22 mouse cellular contexts compared by ENCODE assay signal in the genomic region with DNA sequence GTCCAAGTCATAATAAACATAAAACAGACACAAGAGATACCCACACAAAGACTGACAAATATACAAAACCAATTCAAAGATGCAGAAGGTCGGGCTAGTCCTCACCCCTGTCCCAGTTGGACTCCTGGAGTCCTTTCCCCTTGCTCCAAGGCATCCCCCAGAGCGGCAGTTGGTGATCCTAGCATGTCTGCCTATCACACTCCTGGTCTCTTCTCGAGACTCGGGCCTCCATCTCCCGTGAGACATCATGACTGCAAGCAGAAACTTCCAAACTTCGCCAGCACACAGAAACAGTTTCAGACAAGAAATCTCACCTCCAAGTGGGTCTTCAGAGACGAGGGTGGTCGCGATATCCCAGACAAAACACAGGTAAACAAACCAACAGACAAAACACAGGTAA. TPM values are rescaled to one million over a fixed set of nuclear protein-coding genes. Genes with fewer than 3 reads are reported as not detected.
"Had no signal": no experiment of that assay in that cellular context is flagged by ENCODE, and none has a peak within 500 bp of the region (broad histone marks: within the 10 kb centered on the region; RNA-seq: fewer than 3 reads in every experiment).

No protein-coding gene starts in this region.

- DNase-seq: cerebellum, adult 8-10 months; cerebellum, adult 9-10 months; cerebellum, adult 9-11 months; cerebellum, postnatal 10 days; cerebellum, postnatal 14 days; cerebellum, postnatal 25 days; cerebellum, postnatal 36 days; embryo, embryonic 11 days; forebrain, postnatal 0 days; gastrocnemius, adult 2 months; gastrocnemius, postnatal 10 days; gastrocnemius, postnatal 14 days; gastrocnemius, postnatal 25 days; gastrocnemius, postnatal 36 days; heart, adult 18-20 months; heart, adult 2 months had no signal

RNA-seq across cellular contexts. Expression of gene Amelx, which starts 46.5 kb away (rescaled TPM):
- total RNA-seq: common myeloid progenitor, adult 5-6 weeks; forebrain, postnatal 0 days; gastrocnemius, adult 18-20 months; gastrocnemius, adult 2 months; gastrocnemius, adult 8-10 months; gastrocnemius, postnatal 10 days; gastrocnemius, postnatal 14 days; gastrocnemius, postnatal 25 days; gastrocnemius, postnatal 36 days; gastrocnemius, postnatal 4 days; granulocyte monocyte progenitor cell, adult 5-6 weeks; heart, adult 18-20 months; heart, adult 2 months; heart, adult 8-10 months had no signal
